Mouse (Mus musculus) olfactory bulb, adult 2 months (tissue): Measurements from ENCODE around the gene Gal3st2c.
"Not testable (repeated sequence)": the region's sequence is repeated elsewhere in the genome, so short reads cannot be mapped to it uniquely, and the experiment has no call there.

Experiments used
- CTCF ChIP-seq: fragments of 200-500 bp; IDR thresholded peaks from 2 replicates; pipeline ENCODE4 v1.5.1; 2012; ENCODE audit warnings: low read depth, mild to moderate bottlenecking, low read length, moderate library complexity; ENCODE audit not compliant: insufficient read depth
- POLR2A ChIP-seq: fragments of 200-500 bp; IDR thresholded peaks from 2 replicates; pipeline ENCODE4 v1.6.1; 2012; ENCODE audit warnings: mild to moderate bottlenecking, low read depth, low read length, moderate library complexity; ENCODE audit not compliant: insufficient read depth

GRCm38 (mm10) chr1:94005954-94006506, 15.7 kb downstream of the Gal3st2c start:
- TF ChIP-seq CTCF, POLR2A: not testable (repeated sequence)
